Mouse (Mus musculus) gastrocnemius, postnatal 36 days (tissue): ENCODE measurements around the gene Sag. TPM values are rescaled to one million over a fixed set of nuclear protein-coding genes. Genes with fewer than 3 reads are reported as not detected.

ENCODE experiments used
- DNase-seq, 2 experiments: peaks; one replicate each; pipeline ENCODE4 v3.0.0; 2022
- intact Hi-C: fragments of 180-260 bp; cut with DNase I; formaldehyde crosslinking; loops from one replicate; pipeline ENCODE4 v1.15.1; 2025
- total RNA-seq, 2 experiments: library from RNA; stranded (reverse); gene quantifications; 2 replicates each; pipeline ENCODE4 v1.2.3; 2021

Sag gene
- total RNA-seq, 2 experiments from 2014 or later, result 0.12 TPM; not detected in 1

GRCm38 (mm10) chr1:87881726-87882125, 78.2 kb downstream of the Sag start:
- DNase-seq, result no peak
- intact Hi-C loops, result no loop called here

GRCm38 (mm10) chr1:87882554-87882953, 79.1 kb downstream of the Sag start:
- DNase-seq, result no peak
- intact Hi-C loops, result no loop called here

- no peak for DNase-seq
- intact Hi-C loops, result no loop called here
Measured at GRCm38 (mm10) chr1:87890960-87891359, 87.5 kb downstream of the Sag start.

GRCm38 (mm10) chr1:87891634-87892033, 88.2 kb downstream of the Sag start:
- DNase-seq, result no peak
- intact Hi-C loops, result no loop called here

- intact Hi-C loops, result no loop called here
- DNase-seq, result no peak
Measured at GRCm38 (mm10) chr1:87892499-87892898, 89.0 kb downstream of the Sag start.

GRCm38 (mm10) chr1:87893414-87893813, 89.9 kb downstream of the Sag start:
- DNase-seq, result no peak
- intact Hi-C loops, result no loop called here

Other genes with a start within 250 kb of the Sag start
- gene Ngef, start 229.8 kb upstream of the Sag start, total RNA-seq, result under 1 TPM; 0.26 to 0.32 TPM
- gene Inpp5d, start 183.4 kb upstream of the Sag start, total RNA-seq, result 1 to 10 TPM; 3.8 to 5.3 TPM
- gene Atg16l1, start 47.8 kb upstream of the Sag start, total RNA-seq, result 10 to 100 TPM; 13.8 to 16.3 TPM
- gene Dgkd, start 49.6 kb downstream of the Sag start, total RNA-seq, result 10 to 100 TPM; 29.5 to 32.7 TPM
- gene Usp40, start 204.9 kb downstream of the Sag start, total RNA-seq, result 10 to 100 TPM in 1 of 2 experiments, 1 to 10 TPM in 1; 7.1 to 10.0 TPM